Comparison of ENCODE assay signal across 8 mouse cellular contexts in genomic region chr5:99036596-99037441, GRCm38 (mm10). TPM values are rescaled to one million over a fixed set of nuclear protein-coding genes. Genes with fewer than 3 reads are reported as not detected.
A peak's percentile ranks its signal among the peaks of the same experiment; 100 is the strongest.
DNase-seq lines count a peak whose midpoint lies in the region; ATAC-seq and TF ChIP-seq lines count a peak whose summit lies in the region.

Gene Prkg2 (minus strand): TSS chr5:99037351.

- no peaks in the 10 kb centered on the region for H3K36me3 ChIP-seq in forebrain, embryonic 16.5 days (ENCODE audit: control insufficient read depth, insufficient read depth)
- no peaks in the 10 kb centered on the region for H3K36me3 ChIP-seq in intestine, embryonic 16.5 days (ENCODE audit: control insufficient read depth, insufficient read depth, low read length)
- H3K36me3 ChIP-seq in liver, embryonic 11.5 days (ENCODE audit: control insufficient read depth, insufficient read depth, low read length) = no peaks in the 10 kb centered on the region
- no peaks in the 10 kb centered on the region for H3K36me3 ChIP-seq in neural tube, embryonic 13.5 days

- H3K27me3 ChIP-seq in Patski = peaks cover 23% of the 10 kb centered on the region
- 0 out of 2 replicates have a peak, but pooled peaks cover 7% of the 10 kb centered on the region for H3K27me3 ChIP-seq in forebrain, embryonic 16.5 days (replicated peaks; ENCODE audit: control insufficient read depth, insufficient read depth, low read length)
- H3K27me3 ChIP-seq in intestine, embryonic 16.5 days (replicated peaks; ENCODE audit: control insufficient read depth, insufficient read depth, low read length) = no peaks in the 10 kb centered on the region; the same call in 1 of the 2 replicates
- H3K27me3 ChIP-seq in liver, embryonic 11.5 days (replicated peaks; ENCODE audit: control insufficient read depth, insufficient read depth, low read length) = peaks cover 34% of the 10 kb centered on the region
- peaks cover 36% of the 10 kb centered on the region for H3K27me3 ChIP-seq in neural tube, embryonic 13.5 days

- POLR2A ChIA-PET in Patski (lab: Charles Lee) = interaction anchor here (0.6 kb wide), 1 partner anchor 20 kb away, joined by 3 read pairs; no protein-coding TSS in a partner anchor

- DNase-seq in cerebellum, postnatal 10 days = peak; percentile 35 to 49
- no peak for DNase-seq in cerebellum, adult 8-10 months
- DNase-seq in Patski (ENCODE audit: low read depth, low spot score) = no peak
- DNase-seq in liver, embryonic 11.5 days (ENCODE audit: low spot score) = peak; percentile 39
- DNase-seq in thymus, postnatal 25 days = no peak

- CTCF ChIA-PET in Patski (lab: Charles Lee) = interaction anchor here (1.0 kb wide), 1 partner anchor 10 kb away, joined by 3 read pairs; no protein-coding TSS in a partner anchor

- peak within 1 kb of the TSS; percentile 95 for H3K4me2 ChIP-seq in forebrain, embryonic 16.5 days (ENCODE audit: low read length)
- peak within 1 kb of the TSS; percentile 86 for H3K4me2 ChIP-seq in intestine, embryonic 16.5 days (ENCODE audit: low read depth, low read length)
- H3K4me2 ChIP-seq in liver, embryonic 11.5 days = peak within 1 kb of the TSS; percentile 79
- H3K4me2 ChIP-seq in neural tube, embryonic 13.5 days = peak within 1 kb of the TSS; percentile 99

- peak within 1 kb of the TSS; percentile 67 for H3K4me3 ChIP-seq in forebrain, embryonic 16.5 days (replicated peaks; ENCODE audit: low read length)
- H3K4me3 ChIP-seq in intestine, embryonic 16.5 days (ENCODE audit: low read length) = peak within 1 kb of the TSS; percentile 76
- H3K4me3 ChIP-seq in liver, embryonic 11.5 days (ENCODE audit: low read depth, low read length) = peak within 1 kb of the TSS; percentile 55
- H3K4me3 ChIP-seq in neural tube, embryonic 13.5 days = peak within 1 kb of the TSS; percentile 64

- no peak within 1 kb of the TSS for H3K27ac ChIP-seq in forebrain, embryonic 16.5 days (ENCODE audit: low read length)
- peak within 1 kb of the TSS; percentile 93 for H3K27ac ChIP-seq in intestine, embryonic 16.5 days (ENCODE audit: low read length)
- no peak within 1 kb of the TSS for H3K27ac ChIP-seq in liver, embryonic 11.5 days (ENCODE audit: low read depth, low read length)
- no peak within 1 kb of the TSS for H3K27ac ChIP-seq in neural tube, embryonic 13.5 days (replicated peaks)

- peak within 1 kb of the TSS; percentile 72 for H3K9ac ChIP-seq in forebrain, embryonic 16.5 days (replicated peaks; ENCODE audit: low read depth, low read length)
- H3K9ac ChIP-seq in intestine, embryonic 16.5 days (ENCODE audit: low read depth, low read length) = peak within 1 kb of the TSS; percentile 92
- H3K9ac ChIP-seq in liver, embryonic 11.5 days (ENCODE audit: low read depth, low read length) = no peak within 1 kb of the TSS
- peak within 1 kb of the TSS; percentile 75 for H3K9ac ChIP-seq in neural tube, embryonic 13.5 days

- WGBS in forebrain, embryonic 16.5 days = under 1% methylated on average over 77 of the region's 94 CpGs
- under 1% methylated on average over 90 of the region's 94 CpGs for WGBS in intestine, embryonic 16.5 days
- 1% methylated on average over 94 of the region's 94 CpGs for WGBS in liver, embryonic 11.5 days
- WGBS in neural tube, embryonic 13.5 days = under 1% methylated on average over 94 of the region's 94 CpGs

- no peak for TF ChIP-seq CTCF in Patski (IDR thresholded peaks at IDR 0.05)

- H3K9me3 ChIP-seq in forebrain, embryonic 16.5 days (ENCODE audit: control insufficient read depth, low read length) = no peaks in the 10 kb centered on the region; the same call in 1 of the 2 replicates
- no peaks in the 10 kb centered on the region for H3K9me3 ChIP-seq in intestine, embryonic 16.5 days (ENCODE audit: control insufficient read depth, low read length)
- H3K9me3 ChIP-seq in liver, embryonic 11.5 days (ENCODE audit: control insufficient read depth, low read length) = no peaks in the 10 kb centered on the region
- H3K9me3 ChIP-seq in neural tube, embryonic 13.5 days = no peaks in the 10 kb centered on the region

- peak; percentile 37 for ATAC-seq in Patski
- peak; percentile 91 for ATAC-seq in forebrain, embryonic 16.5 days
- ATAC-seq in intestine, embryonic 16.5 days = peak; percentile 83
- no peak; the same call in 1 of the 2 replicates for ATAC-seq in liver, embryonic 11.5 days (replicated peaks; ENCODE audit: low FRiP score)
- ATAC-seq in neural tube, embryonic 13.5 days (ENCODE audit: low read depth) = peak; percentile 85

- peaks cover 14% of the 10 kb centered on the region for H3K4me1 ChIP-seq in forebrain, embryonic 16.5 days (replicated peaks; ENCODE audit: control insufficient read depth, insufficient read depth, low read length)
- no peaks in the 10 kb centered on the region for H3K4me1 ChIP-seq in intestine, embryonic 16.5 days (ENCODE audit: control insufficient read depth, insufficient read depth, low read length)
- no peaks in the 10 kb centered on the region for H3K4me1 ChIP-seq in liver, embryonic 11.5 days (replicated peaks; ENCODE audit: control insufficient read depth, insufficient read depth, low read length)
- peaks cover 14% of the 10 kb centered on the region for H3K4me1 ChIP-seq in neural tube, embryonic 13.5 days (replicated peaks)

- in situ Hi-C loops in Patski (cut with MboI; ENCODE audit: low pct_unique_long_range_greater_than_20kb) = no loop called here

RNA-seq across cellular contexts. Expression of gene Prkg2, which starts in this region (rescaled TPM):
- polyA plus RNA-seq in Patski (2021) = 7.6 TPM
- polyA plus RNA-seq in forebrain, embryonic 16.5 days (2015; fragmentation: Nextera tagmentation; extraction: Ambion mirVana) = 0.90 and 1.3 TPM in 2 replicates
- 24.1 and 46.9 TPM in 2 replicates for polyA plus RNA-seq in intestine, embryonic 16.5 days (2015; fragmentation: Nextera tagmentation; extraction: Ambion mirVana)
- polyA plus RNA-seq in liver, embryonic 11.5 days (2014; fragmentation: Nextera tagmentation; extraction: Ambion mirVana) = 0.21 and 0.62 TPM in 2 replicates
- 1.5 and 1.7 TPM in 2 replicates for polyA plus RNA-seq in neural tube, embryonic 13.5 days (2015; fragmentation: Nextera tagmentation; extraction: Ambion mirVana)

Comparison
In these comparisons a context has a peak if more than half of its experiments do, and no peak if none do; other contexts are left out.
1. DNase-seq: peak in cerebellum, postnatal 10 days (2 of 2); none in cerebellum, adult 8-10 months (single experiment), Patski (single experiment) and thymus, postnatal 25 days (single experiment).
2. Peak in DNase-seq, H3K4me3 ChIP-seq and H3K4me2 ChIP-seq in liver, embryonic 11.5 days; RNA of the gene not detected or under 1 TPM.
3. Peak in every context shown above with its lines, with median percentiles within 50 percentile points of each other: H3K4me2 ChIP-seq and H3K4me3 ChIP-seq.